Mouse (Mus musculus) midbrain, embryonic 14.5 days (tissue): ENCODE data around the gene Gipc3. TPM values are rescaled to one million over a fixed set of nuclear protein-coding genes. Genes with fewer than 3 reads are reported as not detected.

Experiments used
- ATAC-seq: fragments of 200-750 bp; cut with Nextera tagmentation; 2 replicates; pipeline ENCODE4 v1.8.0; 2017; ENCODE audit warnings: moderate number of reproducible peaks, moderate library complexity; ENCODE audit not compliant: low FRiP score, low TSS enrichment
- DNase-seq: peaks from one replicate; pipeline ENCODE4 v3.0.0-alpha.2; 2015
- H3K27ac ChIP-seq: fragments of 300-500 bp; sonication (generic); replicated peaks from 2 replicates; pipeline ENCODE4 v1.5.1; 2014; ENCODE audit warnings: mild to moderate bottlenecking, low read depth, low read length, moderate library complexity
- H3K27me3 ChIP-seq: fragments of 300-500 bp; sonication (generic); 2 replicates; pipeline ENCODE4 v1.6.1; 2014; ENCODE audit warnings: low read length, control low read depth, mixed read lengths; ENCODE audit not compliant: control insufficient read depth, insufficient read depth
- H3K36me3 ChIP-seq: fragments of 300-500 bp; sonication (generic); 2 replicates; pipeline ENCODE4 v1.6.1; 2014; ENCODE audit warnings: low read length, control low read depth; ENCODE audit not compliant: control insufficient read depth, insufficient read depth
- H3K4me1 ChIP-seq: fragments of 300-500 bp; sonication (generic); 2 replicates; pipeline ENCODE4 v1.6.1; 2014; ENCODE audit warnings: mild to moderate bottlenecking, antibody characterized with exemption, low read length, control low read depth; ENCODE audit not compliant: control insufficient read depth, insufficient read depth
- H3K4me2 ChIP-seq: fragments of 300-500 bp; sonication (generic); 2 replicates; pipeline ENCODE4 v1.6.1; 2014; ENCODE audit warnings: mild to moderate bottlenecking, low read length, moderate library complexity
- H3K4me3 ChIP-seq: fragments of 300-500 bp; sonication (generic); replicated peaks from 2 replicates; pipeline ENCODE4 v1.5.1; 2014; ENCODE audit warnings: low read depth, low read length
- H3K9ac ChIP-seq: fragments of 300-500 bp; sonication (generic); replicated peaks from 2 replicates; pipeline ENCODE4 v1.6.1; 2014; ENCODE audit warnings: mild to moderate bottlenecking, low read length, moderate library complexity
- H3K9me3 ChIP-seq: fragments of 300-500 bp; sonication (generic); 2 replicates; pipeline ENCODE4 v1.6.1; 2016; ENCODE audit warnings: low read length, control low read depth, mixed read lengths; ENCODE audit not compliant: control insufficient read depth
- WGBS: fragments of 180-500 bp; shearing (Covaris S2); extraction: QIAGEN DNeasy Blood & Tissue Kit; methylation state at CpG from one replicate; pipeline ENCODE4 v1.1.7; 2014; 5-methylcytosine and 5-hydroxymethylcytosine counted together
- polyA plus RNA-seq: library from polyadenylated mRNA; unstranded; fragments of >200 nt; fragmentation: Nextera tagmentation; extraction: Ambion mirVana; gene quantifications from 2 replicates; pipeline ENCODE4 v1.2.1, GENCODE M21; 2014

The Gipc3 gene
- not detected in 2 replicates for polyA plus RNA-seq

- no peaks in the 10 kb centered on the region for H3K36me3 ChIP-seq
- DNase-seq (peak; percentile 45), ATAC-seq (no peak)
- peak within 1 kb of the TSS; percentile 35 for H3K4me3 ChIP-seq
- H3K9me3 ChIP-seq: no peaks in the 10 kb centered on the region
- no peak within 1 kb of the TSS for H3K27ac ChIP-seq
- H3K4me2 ChIP-seq: peak within 1 kb of the TSS; percentile 60
- H3K27me3 ChIP-seq: peaks cover 46% of the 10 kb centered on the region
- WGBS: 4% methylated on average over 67 of the region's 67 CpGs
- H3K4me1 ChIP-seq: 0 out of 2 replicates have a peak, but pooled peaks cover 3% of the 10 kb centered on the region
- H3K9ac ChIP-seq: peak within 1 kb of the TSS; percentile 47
Observed at GRCm38 (mm10) chr10:81342686-81343505, at the start of gene Gipc3. Gipc3 (minus strand) TSS chr10:81343266.

GRCm38 (mm10) chr10:81392781-81393185 is 49.7 kb upstream of the Gipc3 start, which contains the start of gene Smim24:
Smim24 (plus strand) TSS chr10:81393051.
- H3K27ac ChIP-seq: no peak within 1 kb of the TSS
- peaks cover 8% of the 10 kb centered on the region; the same call in 1 of the 2 replicates for H3K4me1 ChIP-seq
- WGBS: 71% methylated on average over 14 of the region's 14 CpGs
- peak within 1 kb of the TSS; percentile 28 for H3K4me2 ChIP-seq
- H3K36me3 ChIP-seq: peaks cover 15% of the 10 kb centered on the region
- ATAC-seq (no peak), DNase-seq (no peak)
- H3K9me3 ChIP-seq: no peaks in the 10 kb centered on the region
- no peaks in the 10 kb centered on the region for H3K27me3 ChIP-seq
- H3K4me3 ChIP-seq: no peak within 1 kb of the TSS
- no peak within 1 kb of the TSS; the same call in 1 of the 2 replicates for H3K9ac ChIP-seq

- DNase-seq (no peak), ATAC-seq (no peak)
- Histone ChIP-seq H3K4me1 (peaks cover 8% of the 10 kb centered on the region; the same call in 1 of the 2 replicates), H3K9me3 (no peaks in the 10 kb centered on the region), H3K4me3 (no peak overlapping the region), H3K27ac (no peak overlapping the region), H3K36me3 (peaks cover 20% of the 10 kb centered on the region), H3K27me3 (no peaks in the 10 kb centered on the region), H3K9ac (no peak overlapping the region), H3K4me2 (no peak overlapping the region)
- 88% methylated on average over 6 of the region's 6 CpGs for WGBS
Observed at GRCm38 (mm10) chr10:81392270-81392669, 49.2 kb upstream of the Gipc3 start.

- Histone ChIP-seq H3K36me3 (peaks cover 35% of the 10 kb centered on the region), H3K4me3 (no peak overlapping the region), H3K4me1 (peaks cover 8% of the 10 kb centered on the region; the same call in 1 of the 2 replicates), H3K9me3 (no peaks in the 10 kb centered on the region), H3K27me3 (no peaks in the 10 kb centered on the region), H3K4me2 (no peak overlapping the region), H3K27ac (no peak overlapping the region), H3K9ac (no peak overlapping the region)
- no peak for ATAC-seq
- 91% methylated on average over 13 of the region's 13 CpGs for WGBS
- DNase-seq: no peak
Observed at GRCm38 (mm10) chr10:81390678-81390965, 47.6 kb upstream of the Gipc3 start.

- Histone ChIP-seq H3K9me3 (no peaks in the 10 kb centered on the region), H3K4me3 (no peak overlapping the region), H3K4me1 (peaks cover 13% of the 10 kb centered on the region), H3K9ac (no peak overlapping the region), H3K27me3 (no peaks in the 10 kb centered on the region), H3K36me3 (peaks cover 35% of the 10 kb centered on the region), H3K27ac (no peak overlapping the region), H3K4me2 (no peak overlapping the region)
- WGBS: 49% methylated on average over 23 of the region's 23 CpGs
- DNase-seq: peak; percentile 65
- peak; percentile 53; the same call in 1 of the 2 replicates for ATAC-seq
Observed at GRCm38 (mm10) chr10:81389801-81390677, 47.0 kb upstream of the Gipc3 start.

- Histone ChIP-seq H3K9me3 (no peaks in the 10 kb centered on the region), H3K36me3 (peaks cover 35% of the 10 kb centered on the region), H3K9ac (no peak overlapping the region), H3K4me3 (no peak overlapping the region), H3K27me3 (no peaks in the 10 kb centered on the region), H3K4me2 (no peak overlapping the region), H3K27ac (no peak overlapping the region), H3K4me1 (peaks cover 17% of the 10 kb centered on the region)
- WGBS: 30% methylated on average over 3 of the region's 3 CpGs
- DNase-seq: no peak
- no peak for ATAC-seq
Observed at GRCm38 (mm10) chr10:81389373-81389772, 46.3 kb upstream of the Gipc3 start.

GRCm38 (mm10) chr10:81388505-81389055 is 45.5 kb upstream of the Gipc3 start, which contains the start of gene Gm48552:
Gm48552 (plus strand) TSS chr10:81389005.
- DNase-seq (no peak), ATAC-seq (no peak)
- Histone ChIP-seq H3K27me3 (no peaks in the 10 kb centered on the region), H3K9me3 (no peaks in the 10 kb centered on the region), H3K27ac (no peak within 1 kb of the TSS), H3K4me3 (no peak within 1 kb of the TSS), H3K36me3 (peaks cover 35% of the 10 kb centered on the region), H3K4me2 (no peak within 1 kb of the TSS), H3K4me1 (peaks cover 16% of the 10 kb centered on the region), H3K9ac (no peak within 1 kb of the TSS)
- 90% methylated on average over 5 of the region's 5 CpGs for WGBS

- H3K36me3 ChIP-seq: peaks cover 35% of the 10 kb centered on the region
- no peaks in the 10 kb centered on the region for H3K9me3 ChIP-seq
- 95% methylated on average over 20 of the region's 20 CpGs for WGBS
- DNase-seq (no peak), ATAC-seq (no peak)
- no peak overlapping the region for H3K9ac ChIP-seq
- no peak overlapping the region for H3K4me2 ChIP-seq
- no peaks in the 10 kb centered on the region for H3K27me3 ChIP-seq
- no peak overlapping the region for H3K27ac ChIP-seq
- peaks cover 9% of the 10 kb centered on the region for H3K4me1 ChIP-seq
- H3K4me3 ChIP-seq: no peak overlapping the region
Observed at GRCm38 (mm10) chr10:81387716-81388115, 44.6 kb upstream of the Gipc3 start.
